Mouse (Mus musculus) CH12.LX (cell line): ENCODE data around the gene Psmd8. TPM values are rescaled to one million over a fixed set of nuclear protein-coding genes. Genes with fewer than 3 reads are reported as not detected.

Source experiments
- DNase-seq: peaks from one replicate; pipeline ENCODE4 v3.0.0-alpha.2; 2013; ENCODE audit errors: extremely low read depth
- H3K27ac ChIP-seq: 2 replicates; pipeline ENCODE4 v1.5.1; 2012; ENCODE audit warnings: low read depth, mild to moderate bottlenecking, control low read depth, moderate library complexity; ENCODE audit not compliant: insufficient read depth
- H3K27me3 ChIP-seq: replicated peaks from 2 replicates; pipeline ENCODE3; 2012; ENCODE audit warnings: inconsistent platforms
- H3K36me3 ChIP-seq, 2 experiments: replicated peaks in 1 of 2; 2 replicates each; pipeline versions ENCODE3 to v1.6.1; 2012; ENCODE audit warnings: inconsistent platforms in 1 of 2, low read length in 1 of 2, mild to moderate bottlenecking in 1 of 2, mixed read lengths in 1 of 2, moderate library complexity in 1 of 2; ENCODE audit not compliant: control insufficient read depth in 1 of 2, insufficient read depth in 1 of 2
- H3K4me1 ChIP-seq, 2 experiments: 2 replicates each; pipeline ENCODE4 v1.6.1; 2012; ENCODE audit warnings: inconsistent platforms in 1 of 2, moderate library complexity in 1 of 2; ENCODE audit not compliant: insufficient read depth in 2 of 2, control insufficient read depth in 1 of 2
- H3K4me2 ChIP-seq: 2 replicates; pipeline ENCODE4 v1.6.1; 2012; ENCODE audit warnings: low read depth, mild to moderate bottlenecking, control low read depth; ENCODE audit not compliant: poor library complexity, insufficient read depth, severe bottlenecking
- H3K4me3 ChIP-seq, 3 experiments: fragments of 150-350 bp in 1 of 3; sonication (generic) in 1 of 3; replicated peaks in 1 of 3; 2 replicates each; pipeline versions ENCODE3 to v1.5.1; 2011 to 2012; ENCODE audit warnings: low read depth in 2 of 3, low read length in 2 of 3, mild to moderate bottlenecking in 2 of 3, moderate library complexity in 2 of 3, control low read depth in 1 of 3, improper control_type of control experiment in 1 of 3, inconsistent platforms in 1 of 3, mixed read lengths in 1 of 3; ENCODE audit not compliant: poor library complexity in 1 of 3
- H3K79me2 ChIP-seq: replicated peaks from 2 replicates; pipeline ENCODE4 v1.6.1; 2012; ENCODE audit warnings: mild to moderate bottlenecking, moderate library complexity; ENCODE audit not compliant: control insufficient read depth, poor library complexity, insufficient read depth, severe bottlenecking; ENCODE audit errors: extremely low read depth
- H3K9ac ChIP-seq: 2 replicates; pipeline ENCODE4 v1.6.1; 2012; ENCODE audit warnings: low read depth, mild to moderate bottlenecking, control low read depth, moderate library complexity; ENCODE audit not compliant: insufficient read depth
- H3K9me3 ChIP-seq: replicated peaks from 2 replicates; pipeline ENCODE3; 2012; ENCODE audit warnings: low read length, inconsistent platforms, mixed read lengths
- BHLHE40 ChIP-seq: IDR thresholded peaks from 2 replicates; pipeline ENCODE4 v1.6.1; 2011; ENCODE audit warnings: mild to moderate bottlenecking, low read depth, low read length, improper control_type of control experiment
- CTCF ChIP-seq, 2 experiments: IDR thresholded peaks in 1 of 2; conservative IDR thresholded peaks in 1 of 2; 2 replicates each; pipeline ENCODE4 v1.5.1; 2011 to 2012; ENCODE audit warnings: low read depth in 2 of 2, low read length in 2 of 2, improper control_type of control experiment in 1 of 2, inconsistent platforms in 1 of 2, mild to moderate bottlenecking in 1 of 2, moderate library complexity in 1 of 2
- ELF1 ChIP-seq: IDR thresholded peaks from 2 replicates; pipeline ENCODE4 v1.6.1; 2014; ENCODE audit warnings: low read depth, mild to moderate bottlenecking, inconsistent platforms, low read length, improper control_type of control experiment
- EP300 ChIP-seq: IDR thresholded peaks from 2 replicates; pipeline ENCODE4 v1.6.1; 2011; ENCODE audit warnings: low read length, improper control_type of control experiment
- GABPA ChIP-seq: IDR thresholded peaks from 2 replicates; pipeline ENCODE4 v1.6.1; 2012; ENCODE audit warnings: low read depth, low read length, improper control_type of control experiment, inconsistent platforms; ENCODE audit not compliant: insufficient replicate concordance
- KAT2A ChIP-seq: IDR thresholded peaks from 2 replicates; pipeline ENCODE4 v1.6.1; 2012; ENCODE audit warnings: low read length, improper control_type of control experiment, inconsistent platforms; ENCODE audit not compliant: insufficient replicate concordance
- MAX ChIP-seq: IDR thresholded peaks from 2 replicates; pipeline ENCODE4 v1.6.1; 2011; ENCODE audit warnings: low read length, improper control_type of control experiment
- MAZ ChIP-seq: IDR thresholded peaks from 2 replicates; pipeline ENCODE4 v1.6.1; 2012; ENCODE audit warnings: low read depth, mild to moderate bottlenecking, inconsistent platforms, low read length, improper control_type of control experiment, moderate library complexity
- MEF2A ChIP-seq: IDR thresholded peaks from 2 replicates; pipeline ENCODE4 v1.6.1; 2014; ENCODE audit warnings: low read depth, mild to moderate bottlenecking, inconsistent platforms, low read length, improper control_type of control experiment, borderline replicate concordance
- MXI1 ChIP-seq: IDR thresholded peaks from 2 replicates; pipeline ENCODE4 v1.6.1; 2011; ENCODE audit warnings: mild to moderate bottlenecking, low read depth, low read length, improper control_type of control experiment
- MYC ChIP-seq: IDR thresholded peaks from 2 replicates; pipeline ENCODE4 v1.6.1; 2011; ENCODE audit warnings: low read depth, mild to moderate bottlenecking, improper control_type of control experiment, low read length
- NRF1 ChIP-seq: IDR thresholded peaks from 2 replicates; pipeline ENCODE4 v1.6.1; 2014; ENCODE audit warnings: low read depth, mild to moderate bottlenecking, inconsistent platforms, low read length, improper control_type of control experiment, moderate library complexity
- PAX5 ChIP-seq: IDR thresholded peaks from 2 replicates; pipeline ENCODE4 v1.6.1; 2012; ENCODE audit warnings: low read length, inconsistent platforms, mixed read lengths
- RAD21 ChIP-seq: IDR thresholded peaks from 2 replicates; pipeline ENCODE4 v1.6.1; 2011; ENCODE audit warnings: low read depth, mild to moderate bottlenecking, low read length, improper control_type of control experiment, moderate library complexity
- RCOR1 ChIP-seq: conservative IDR thresholded peaks from 2 replicates; pipeline ENCODE4 v1.6.1; 2012; ENCODE audit warnings: low read depth, mild to moderate bottlenecking, inconsistent platforms, low read length, improper control_type of control experiment
- SIN3A ChIP-seq: IDR thresholded peaks from 2 replicates; pipeline ENCODE4 v1.6.1; 2012; ENCODE audit warnings: low read length, improper control_type of control experiment, inconsistent platforms
- SMC3 ChIP-seq: IDR thresholded peaks from 2 replicates; pipeline ENCODE4 v1.6.1; 2011; ENCODE audit warnings: low read depth, low read length, improper control_type of control experiment
- TCF12 ChIP-seq: IDR thresholded peaks from 2 replicates; pipeline ENCODE4 v1.6.1; 2014; ENCODE audit warnings: low read depth, mild to moderate bottlenecking, inconsistent platforms, low read length, improper control_type of control experiment
- USF1 ChIP-seq: IDR thresholded peaks from 2 replicates; pipeline ENCODE4 v1.6.1; 2014; ENCODE audit warnings: low read depth, mild to moderate bottlenecking, inconsistent platforms, low read length, improper control_type of control experiment
- USF2 ChIP-seq: conservative IDR thresholded peaks from 2 replicates; pipeline ENCODE4 v1.6.1; 2011; ENCODE audit warnings: low read depth, low read length, improper control_type of control experiment
- ZC3H11A ChIP-seq: IDR thresholded peaks from 2 replicates; pipeline ENCODE4 v1.6.1; 2012; ENCODE audit warnings: low read depth, mild to moderate bottlenecking, inconsistent platforms, low read length, improper control_type of control experiment
- ZMIZ1 ChIP-seq: IDR thresholded peaks from 2 replicates; pipeline ENCODE4 v1.6.1; 2012; ENCODE audit warnings: low read depth, mild to moderate bottlenecking, inconsistent platforms, low read length, improper control_type of control experiment
- ZNF384 ChIP-seq: IDR thresholded peaks from 2 replicates; pipeline ENCODE4 v1.6.1; 2012; ENCODE audit warnings: low read depth, low read length, improper control_type of control experiment, inconsistent platforms
- dilution Hi-C: fragments of 300-500 bp; cut with MboI; formaldehyde crosslinking; loops from 2 replicates; pipeline ENCODE4 v1.14.3; 2020; ENCODE audit warnings: low sequenced_read_pairs; ENCODE audit not compliant: extremely low pct_unique_long_range_greater_than_20kb, extremely low pct_ligation_motif_present
- in situ Hi-C: fragments of 300-500 bp; cut with MboI; formaldehyde crosslinking; loops from 3 replicates; pipeline ENCODE4 v1.14.3; 2019; ENCODE audit warnings: low sequenced_read_pairs, low pct_ligation_motif_present, low pct_unique_long_range_greater_than_20kb, mixed read lengths
- polyA plus RNA-seq: library from polyadenylated mRNA; unstranded; fragments of >175 nt; gene quantifications from 2 replicates; pipeline ENCODE4 v1.2.1, GENCODE M21; 2012; ENCODE audit warnings: low read depth; ENCODE audit not compliant: insufficient read length
- total RNA-seq, 2 experiments: library from RNA; depleted of rRNA; stranded (reverse); fragments of 300-350 nt in 1 of 2; fragments of >200 nt in 1 of 2; gene quantifications; 2 replicates each; pipeline ENCODE4 v1.2.3; 2012 to 2014

Psmd8 gene
- total and polyA plus RNA-seq, 3 experiments = 308 to 479 (median 335) TPM

DNA sequence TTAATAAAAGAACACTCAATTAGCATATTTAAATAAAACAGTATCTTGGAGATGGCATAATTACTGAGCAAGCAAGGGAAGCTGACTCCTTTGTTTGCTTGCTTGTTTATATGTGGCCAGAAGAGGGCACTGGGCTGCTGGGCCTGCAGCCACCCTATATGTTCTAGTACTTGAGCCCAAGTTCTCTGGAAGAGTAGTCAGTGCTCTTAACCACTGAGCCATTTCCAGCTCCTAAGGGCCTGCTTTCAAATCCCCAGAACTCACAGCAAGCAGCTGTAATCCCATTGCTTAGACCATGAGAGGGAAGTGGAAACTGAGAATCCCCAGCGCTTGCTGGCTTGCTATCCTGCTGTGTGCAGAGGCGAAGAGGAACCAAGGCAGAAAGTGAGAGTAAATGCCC is 51.8 kb downstream of the Psmd8 start (continued):
- no peak for TF ChIP-seq SIN3A
- TF ChIP-seq TCF12 = no peak
- no peak for TF ChIP-seq ZNF384
- no peak for TF ChIP-seq NRF1
- TF ChIP-seq USF2 = no peak
- no peak for TF ChIP-seq KAT2A

- H3K27ac ChIP-seq = no peak overlapping the region
- dilution Hi-C loops = no loop called here
- TF ChIP-seq PAX5 (no peak), ELF1 (no peak), SMC3 (peak; percentile 81), MEF2A (peak; percentile 39; the same call in 1 of the 2 replicates), USF2 (peak; percentile 58), MAZ (0 out of 2 replicates have a peak, but pooled peaks have one; percentile 31), SIN3A (peak; percentile 88), USF1 (peak; percentile 69), ZMIZ1 (no peak), BHLHE40 (peak; percentile 71), MYC (peak; percentile 99), GABPA (no peak), RCOR1 (no peak), RAD21 (peak; percentile 94), MAX (peak; percentile 99), MXI1 (peak; percentile 96), TCF12 (0 out of 2 replicates have a peak, but pooled peaks have one; percentile 10), ZC3H11A (peak; percentile 23; the same call in 1 of the 2 replicates), EP300 (no peak), ZNF384 (no peak), CTCF (conservative IDR thresholded peaks at IDR 0.05 in 1 of 2, IDR thresholded peaks at IDR 0.05 in 1 of 2; ENCODE audit: low read depth in 2 of 2, low read length in 2 of 2) (peak; percentile 92 to 93)
- peaks cover 0 to 32% of the 10 kb centered on the region in 2 experiments; a peak in 2 of 4 replicates for H3K4me1 ChIP-seq
- no peak overlapping the region for H3K9ac ChIP-seq
- peaks cover 3% of the 10 kb centered on the region for H3K27me3 ChIP-seq
- H3K4me2 ChIP-seq = no peak overlapping the region
- peak; percentile 88 for DNase-seq
- H3K9me3 ChIP-seq = no peaks in the 10 kb centered on the region
- no peaks in the 10 kb centered on the region for H3K36me3 ChIP-seq
- H3K4me3 ChIP-seq = no peak overlapping the region
- in situ Hi-C loops = no loop called here
- no peaks in the 10 kb centered on the region for H3K79me2 ChIP-seq
Measured at GRCm38 (mm10) chr7:29126173-29126915, 54.2 kb downstream of the Psmd8 start.
